20 mouse cellular contexts compared by ENCODE assay signal in the genomic region with DNA sequence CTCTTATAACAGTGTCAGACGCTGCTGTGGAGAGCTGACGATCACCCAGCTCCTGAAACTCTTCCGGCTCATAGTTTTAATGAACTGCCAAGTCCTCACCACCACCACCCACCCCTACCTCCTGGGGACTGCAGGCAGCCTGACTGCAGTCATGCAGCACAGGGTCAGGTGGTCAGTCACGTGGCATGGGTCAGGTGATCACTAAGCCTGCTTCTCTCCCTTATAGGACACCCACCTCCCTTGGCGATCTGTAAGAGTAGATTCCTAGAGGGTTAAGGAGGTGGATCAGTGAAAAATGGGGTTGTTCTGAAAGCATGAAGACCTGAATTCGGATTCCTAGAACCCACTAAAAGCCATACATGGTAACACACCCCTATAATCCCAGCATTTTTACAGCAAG. TPM values are rescaled to one million over a fixed set of nuclear protein-coding genes. Genes with fewer than 3 reads are reported as not detected.
DNase-seq lines count a peak whose midpoint lies in the region; ATAC-seq and TF ChIP-seq lines count a peak whose summit lies in the region.
"Had no signal": no experiment of that assay in that cellular context is flagged by ENCODE, and none has a peak within 500 bp of the region (broad histone marks: within the 10 kb centered on the region; RNA-seq: fewer than 3 reads in every experiment).

No protein-coding gene starts in this region.

- no peak for DNase-seq in frontal cortex, postnatal 10 days (ENCODE audit: low spot score in 2 of 2)
- DNase-seq in left cerebral cortex, adult 2 months (ENCODE audit: extremely low spot score in 1 of 2, low spot score in 2 of 2) = peak in 1 of 2 experiments; percentile 22
- no peak for DNase-seq in left cerebral cortex, postnatal 10 days (ENCODE audit: extremely low spot score in 1 of 2, low spot score in 2 of 2)
- peak; percentile 65 for DNase-seq in brain, adult 2 months (ENCODE audit: low read depth, low spot score)
- DNase-seq in kidney, postnatal 25 days = peak; percentile 57 to 69
- no peak for DNase-seq in thymus, adult 2 months
- DNase-seq in testis, postnatal 10 days (ENCODE audit: low spot score) = no peak
- DNase-seq: adrenal gland, postnatal 14 days; cerebellum, adult 8-10 months; heart, adult 18-20 months; heart, postnatal 4 days; liver; lung, adult 18-20 months had no signal

- peak; percentile 38 for ATAC-seq in frontal cortex, adult (ENCODE audit: low TSS enrichment)
- ATAC-seq: forebrain, embryonic 13.5 days; hindbrain, embryonic 16.5 days had no signal

- no peak for TF ChIP-seq CTCF in left cerebral cortex, adult 2 months (IDR thresholded peaks at IDR 0.05)
- TF ChIP-seq CTCF in thymus, adult 2 months (IDR thresholded peaks at IDR 0.05; ENCODE audit: borderline replicate concordance, control insufficient read depth, extremely low read depth, insufficient read depth, low read length, poor library complexity) = no peak

- TF ChIP-seq POLR2A in thymus, adult 2 months (IDR thresholded peaks at IDR 0.05; ENCODE audit: control insufficient read depth, extremely low read depth, insufficient read depth, low read length, poor library complexity) = no peak

- no peaks in the 10 kb centered on the region for H3K27me3 ChIP-seq in thymus, adult 2 months (ENCODE audit: control insufficient read depth, insufficient read depth, low read length)
- H3K27me3 ChIP-seq: neural tube, embryonic 12.5 days had no signal

- no peaks in the 10 kb centered on the region for H3K36me3 ChIP-seq in thymus, adult 2 months (ENCODE audit: control insufficient read depth, insufficient read depth, low read length)
- H3K36me3 ChIP-seq: neural tube, embryonic 12.5 days had no signal

- peak overlapping the region; percentile 89 for H3K27ac ChIP-seq in left cerebral cortex, adult 2 months
- no peak overlapping the region for H3K27ac ChIP-seq in thymus, adult 2 months (ENCODE audit: control insufficient read depth, insufficient read depth, low read length)
- H3K27ac ChIP-seq: forebrain, embryonic 13.5 days; neural tube, embryonic 12.5 days had no signal

- H3K4me1 ChIP-seq in thymus, adult 2 months (replicated peaks; ENCODE audit: control insufficient read depth, insufficient read depth, low read length) = peaks cover 4% of the 10 kb centered on the region
- H3K4me1 ChIP-seq: neural tube, embryonic 12.5 days had no signal

- intact Hi-C loops in left cerebral cortex, adult 2 months (cut with DNase I) = no loop called here
- intact Hi-C loops in left cerebral cortex, postnatal 10 days (cut with DNase I) = loop anchor here (5.0 kb wide), 1 partner anchor 42 kb away; no protein-coding TSS in a partner anchor

- H3K4me3 ChIP-seq in left cerebral cortex, adult 2 months = no peak overlapping the region
- H3K4me3 ChIP-seq in thymus, adult 2 months (ENCODE audit: control insufficient read depth, insufficient read depth, low read length) = no peak overlapping the region
- H3K4me3 ChIP-seq: forebrain, embryonic 13.5 days; neural tube, embryonic 12.5 days had no signal

- 94% methylated on average over 6 of the region's 6 CpGs for WGBS in thymus, adult 2 months

RNA-seq across cellular contexts. Expression of gene Lyzl4, which starts 42.3 kb away (rescaled TPM):
- 1 to 10 TPM; 1.7 to 2.3 TPM for total RNA-seq in left cerebral cortex, adult 2 months (2021)
- total RNA-seq in left cerebral cortex, postnatal 10 days (2021) = under 1 TPM; 0.87 to 0.97 TPM
- 0.31 and 0.62 TPM in 2 replicates for polyA plus RNA-seq in thymus, adult 2 months (2012; rRNA removed)
- total RNA-seq: adrenal gland, postnatal 14 days; gastrocnemius, adult 8-10 months; heart, adult 18-20 months; monocyte, adult 5-6 weeks had no signal
- polyA plus RNA-seq: forebrain, embryonic 13.5 days; heart, embryonic 14.5 days; neural tube, embryonic 12.5 days had no signal

RNA-seq across cellular contexts. Expression of gene Vipr1, which starts 43.0 kb away (rescaled TPM):
- total RNA-seq in left cerebral cortex, adult 2 months (2021) = 10 to 100 TPM; 27.7 to 28.1 TPM
- 10 to 100 TPM; 11.8 TPM for total RNA-seq in left cerebral cortex, postnatal 10 days (2021)
- 6.5 and 7.0 TPM in 2 replicates for polyA plus RNA-seq in thymus, adult 2 months (2012; rRNA removed)

Comparison
In these comparisons a context has a peak if more than half of its experiments do, and no peak if none do; other contexts are left out.
1. DNase-seq: peak in brain, adult 2 months (single experiment) and kidney, postnatal 25 days (2 of 2); none in frontal cortex, postnatal 10 days (0 of 2), left cerebral cortex, postnatal 10 days (0 of 2), thymus, adult 2 months (single experiment) and testis, postnatal 10 days (single experiment).